Mouse (Mus musculus): ENCODE data around the gene Cnbp. TPM values are rescaled to one million over a fixed set of nuclear protein-coding genes. Genes with fewer than 3 reads are reported as not detected.

Cnbp gene
- 1,063 and 1,144 TPM in 2 replicates for polyA plus RNA-seq (2014; fragmentation: Nextera tagmentation; extraction: Ambion mirVana)

GRCm38 (mm10) chr6:87850900-87851614, at the start of gene Cnbp:
TSS of gene Cnbp (minus strand) at chr6:87851106.
- ATAC-seq (ENCODE audit: low read depth): peak; percentile 99
- peak within 1 kb of the TSS; percentile 100 for H3K4me3 ChIP-seq (ENCODE audit: low read depth, low read length)
- 0% methylated on average over 48 of the region's 55 CpGs for WGBS
- H3K9me3 ChIP-seq (ENCODE audit: control insufficient read depth, low read length): no peaks in the 10 kb centered on the region
- peak within 1 kb of the TSS; percentile 100 for H3K9ac ChIP-seq (ENCODE audit: low read depth, low read length)
- H3K36me3 ChIP-seq (ENCODE audit: control insufficient read depth, insufficient read depth, low read length): peaks cover 15% of the 10 kb centered on the region; the same call in 1 of the 2 replicates
- peak within 1 kb of the TSS; percentile 97 for H3K27ac ChIP-seq (replicated peaks; ENCODE audit: low read depth, low read length)
- peak; percentile 98 for DNase-seq (ENCODE audit: low spot score)
- H3K4me2 ChIP-seq (ENCODE audit: low read depth, low read length): peak within 1 kb of the TSS; percentile 94
- H3K4me1 ChIP-seq (ENCODE audit: control insufficient read depth, insufficient read depth, low read length): peaks cover 25% of the 10 kb centered on the region
- H3K27me3 ChIP-seq (replicated peaks; ENCODE audit: control insufficient read depth, insufficient read depth, low read length): no peaks in the 10 kb centered on the region

DNA sequence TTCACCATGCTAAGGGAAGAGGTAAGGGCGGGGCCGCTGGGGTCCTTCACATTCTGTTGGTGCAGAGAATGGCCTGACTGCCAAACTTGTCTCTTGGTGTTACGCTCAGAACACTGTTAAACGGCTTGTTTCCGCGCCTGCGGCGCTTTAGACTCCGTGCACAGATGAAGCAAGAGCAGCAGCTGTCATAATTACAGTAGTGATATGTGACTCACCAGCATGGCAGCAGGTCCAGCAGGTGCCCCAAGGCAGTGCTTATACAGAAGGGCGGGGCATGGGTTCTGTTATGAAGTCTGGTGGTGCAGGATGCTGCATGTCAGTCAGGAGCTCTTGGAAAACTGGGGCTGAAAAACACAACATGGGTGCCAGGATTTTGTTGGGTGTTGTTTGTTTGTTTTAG, 47.1 kb upstream of the Cnbp start:
- WGBS: 86% methylated on average over 10 of the region's 10 CpGs
- H3K4me2 ChIP-seq (ENCODE audit: low read depth, low read length): no peak overlapping the region
- no peaks in the 10 kb centered on the region for H3K27me3 ChIP-seq (replicated peaks; ENCODE audit: control insufficient read depth, insufficient read depth, low read length)
- H3K9me3 ChIP-seq (ENCODE audit: control insufficient read depth, low read length): no peaks in the 10 kb centered on the region
- H3K4me3 ChIP-seq (ENCODE audit: low read depth, low read length): no peak overlapping the region
- H3K9ac ChIP-seq (ENCODE audit: low read depth, low read length): no peak overlapping the region
- ATAC-seq (ENCODE audit: low read depth) (no peak), DNase-seq (ENCODE audit: low spot score) (peak; percentile 66)
- no peak overlapping the region for H3K27ac ChIP-seq (replicated peaks; ENCODE audit: low read depth, low read length)
- H3K36me3 ChIP-seq (ENCODE audit: control insufficient read depth, insufficient read depth, low read length): peaks cover 94% of the 10 kb centered on the region
- H3K4me1 ChIP-seq (ENCODE audit: control insufficient read depth, insufficient read depth, low read length): no peaks in the 10 kb centered on the region

DNA sequence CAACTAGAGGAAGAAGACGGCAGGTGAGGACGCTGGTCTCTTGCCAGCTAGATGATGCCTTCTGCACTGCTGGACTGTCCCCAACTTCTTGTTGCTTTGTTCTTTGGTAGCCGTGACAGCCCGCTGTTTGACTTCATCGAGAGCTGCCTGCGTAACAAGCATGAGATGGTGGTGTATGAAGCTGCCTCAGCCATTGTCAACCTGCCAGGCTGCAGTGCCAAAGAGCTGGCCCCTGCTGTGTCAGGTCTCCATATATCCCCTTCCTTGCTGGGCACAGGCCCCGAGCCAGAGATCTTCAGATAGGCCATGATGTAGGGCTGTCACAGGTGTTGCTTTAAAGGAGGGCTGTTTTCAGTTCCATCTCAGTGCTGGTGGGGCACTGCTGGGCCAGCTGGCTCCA, 43.0 kb upstream of the Cnbp start:
- WGBS: 96% methylated on average over 7 of the region's 7 CpGs
- Histone ChIP-seq H3K27me3 (replicated peaks; ENCODE audit: control insufficient read depth, insufficient read depth, low read length) (no peaks in the 10 kb centered on the region), H3K9me3 (ENCODE audit: control insufficient read depth, low read length) (no peaks in the 10 kb centered on the region), H3K4me1 (ENCODE audit: control insufficient read depth, insufficient read depth, low read length) (peaks cover 1% of the 10 kb centered on the region; the same call in 1 of the 2 replicates), H3K27ac (replicated peaks; ENCODE audit: low read depth, low read length) (no peak overlapping the region), H3K4me2 (ENCODE audit: low read depth, low read length) (no peak overlapping the region), H3K9ac (ENCODE audit: low read depth, low read length) (no peak overlapping the region), H3K4me3 (ENCODE audit: low read depth, low read length) (no peak overlapping the region), H3K36me3 (ENCODE audit: control insufficient read depth, insufficient read depth, low read length) (peaks cover 99% of the 10 kb centered on the region)
- DNase-seq (ENCODE audit: low spot score) (no peak), ATAC-seq (ENCODE audit: low read depth) (no peak)

GRCm38 (mm10) chr6:87887594-87888233, 36.8 kb upstream of the Cnbp start, which contains the start of gene Copg1:
TSS of gene Copg1 (plus strand) at chr6:87887814.
- peaks cover 7% of the 10 kb centered on the region; the same call in 1 of the 2 replicates for H3K4me1 ChIP-seq (ENCODE audit: control insufficient read depth, insufficient read depth, low read length)
- peak within 1 kb of the TSS; percentile 72 for H3K4me2 ChIP-seq (ENCODE audit: low read depth, low read length)
- no peaks in the 10 kb centered on the region for H3K27me3 ChIP-seq (replicated peaks; ENCODE audit: control insufficient read depth, insufficient read depth, low read length)
- DNase-seq (ENCODE audit: low spot score) (peak; percentile 98), ATAC-seq (ENCODE audit: low read depth) (peak; percentile 97)
- H3K27ac ChIP-seq (replicated peaks; ENCODE audit: low read depth, low read length): peak within 1 kb of the TSS; percentile 76
- H3K9ac ChIP-seq (ENCODE audit: low read depth, low read length): peak within 1 kb of the TSS; percentile 85
- under 1% methylated on average over 31 of the region's 31 CpGs for WGBS
- peaks cover 38% of the 10 kb centered on the region for H3K36me3 ChIP-seq (ENCODE audit: control insufficient read depth, insufficient read depth, low read length)
- H3K4me3 ChIP-seq (ENCODE audit: low read depth, low read length): peak within 1 kb of the TSS; percentile 69
- H3K9me3 ChIP-seq (ENCODE audit: control insufficient read depth, low read length): no peaks in the 10 kb centered on the region

DNA sequence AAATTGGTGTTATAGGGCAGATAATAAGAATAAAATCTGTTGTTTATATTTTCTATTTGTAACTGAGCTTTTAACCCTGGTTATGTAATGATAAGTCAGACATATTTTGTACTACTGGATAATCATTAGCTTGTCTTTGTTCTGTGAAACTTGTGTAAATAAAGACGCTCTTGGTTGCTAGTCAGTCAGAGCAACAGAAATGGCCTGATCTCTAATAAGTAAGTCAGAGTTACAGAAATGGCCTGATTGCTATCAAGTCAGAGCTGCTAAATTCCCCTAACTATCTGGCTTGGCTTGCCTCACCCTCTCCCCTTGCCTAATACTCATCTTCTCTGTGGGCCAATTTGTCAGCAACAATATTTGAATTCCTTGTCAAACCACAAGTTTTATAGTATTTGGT, 35.8 kb upstream of the Cnbp start:
- H3K36me3 ChIP-seq (ENCODE audit: control insufficient read depth, insufficient read depth, low read length): peaks cover 29% of the 10 kb centered on the region
- no peak overlapping the region for H3K27ac ChIP-seq (replicated peaks; ENCODE audit: low read depth, low read length)
- H3K4me3 ChIP-seq (ENCODE audit: low read depth, low read length): no peak overlapping the region
- no peak overlapping the region for H3K9ac ChIP-seq (ENCODE audit: low read depth, low read length)
- no peak overlapping the region for H3K4me2 ChIP-seq (ENCODE audit: low read depth, low read length)
- no peaks in the 10 kb centered on the region for H3K27me3 ChIP-seq (replicated peaks; ENCODE audit: control insufficient read depth, insufficient read depth, low read length)
- no peaks in the 10 kb centered on the region for H3K9me3 ChIP-seq (ENCODE audit: control insufficient read depth, low read length)
- H3K4me1 ChIP-seq (ENCODE audit: control insufficient read depth, insufficient read depth, low read length): peaks cover 7% of the 10 kb centered on the region; the same call in 1 of the 2 replicates
- ATAC-seq (ENCODE audit: low read depth): no peak
- DNase-seq (ENCODE audit: low spot score): no peak
- WGBS: 87% methylated on average over 1 of the region's 1 CpGs

DNA sequence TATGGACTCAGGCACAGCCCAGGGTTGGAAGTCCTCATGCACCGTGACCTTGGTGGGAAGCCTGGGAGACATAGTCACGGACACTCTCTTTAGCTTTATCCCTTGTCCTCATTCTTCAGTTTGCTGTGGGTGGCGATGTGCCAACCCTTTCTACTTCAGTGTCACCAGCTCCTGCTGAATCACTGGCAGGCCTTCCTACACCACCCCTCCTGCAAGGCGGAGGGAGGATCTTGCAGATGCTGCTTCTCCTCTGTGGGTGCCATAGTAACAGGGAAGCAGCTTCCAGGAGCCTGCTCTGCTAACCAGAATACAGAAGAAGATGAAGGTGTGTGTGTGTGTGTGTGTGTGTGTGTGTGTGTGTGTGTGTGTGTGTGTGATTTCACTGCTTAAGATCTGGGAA, 31.9 kb upstream of the Cnbp start:
- no peak overlapping the region for H3K27ac ChIP-seq (replicated peaks; ENCODE audit: low read depth, low read length)
- H3K4me2 ChIP-seq (ENCODE audit: low read depth, low read length): no peak overlapping the region
- no peak for ATAC-seq (ENCODE audit: low read depth)
- H3K27me3 ChIP-seq (replicated peaks; ENCODE audit: control insufficient read depth, insufficient read depth, low read length): no peaks in the 10 kb centered on the region
- no peak overlapping the region for H3K4me3 ChIP-seq (ENCODE audit: low read depth, low read length)
- peak; percentile 4 for DNase-seq (ENCODE audit: low spot score)
- H3K36me3 ChIP-seq (ENCODE audit: control insufficient read depth, insufficient read depth, low read length): no peaks in the 10 kb centered on the region
- no peaks in the 10 kb centered on the region for H3K9me3 ChIP-seq (ENCODE audit: control insufficient read depth, low read length)
- no peak overlapping the region for H3K9ac ChIP-seq (ENCODE audit: low read depth, low read length)
- H3K4me1 ChIP-seq (ENCODE audit: control insufficient read depth, insufficient read depth, low read length): no peaks in the 10 kb centered on the region
- WGBS: 53% methylated on average over 4 of the region's 4 CpGs

DNA sequence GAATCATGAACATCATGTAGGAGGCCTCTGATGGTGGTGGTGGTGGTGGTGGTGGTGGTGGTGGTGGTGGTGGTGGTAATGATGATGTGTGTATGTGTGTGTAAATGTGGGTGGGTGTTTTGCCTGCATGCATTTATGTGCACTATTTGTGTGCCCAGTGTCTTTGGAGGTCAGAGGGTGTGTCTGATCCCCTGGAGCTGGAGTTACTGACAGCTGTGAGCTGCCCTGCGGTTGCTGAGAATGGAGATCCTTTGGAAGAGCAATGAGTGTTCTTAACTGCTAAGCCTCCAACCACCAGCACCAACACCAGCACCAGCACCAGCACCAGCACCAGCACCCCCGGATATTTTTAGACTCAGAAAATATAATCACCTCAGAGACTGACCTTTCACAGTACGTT, 31.3 kb upstream of the Cnbp start:
- DNase-seq (ENCODE audit: low spot score) (no peak), ATAC-seq (ENCODE audit: low read depth) (no peak)
- no peaks in the 10 kb centered on the region for H3K9me3 ChIP-seq (ENCODE audit: control insufficient read depth, low read length)
- H3K4me2 ChIP-seq (ENCODE audit: low read depth, low read length): no peak overlapping the region
- no peak overlapping the region for H3K27ac ChIP-seq (replicated peaks; ENCODE audit: low read depth, low read length)
- WGBS: 80% methylated on average over 3 of the region's 3 CpGs
- no peak overlapping the region for H3K9ac ChIP-seq (ENCODE audit: low read depth, low read length)
- no peaks in the 10 kb centered on the region for H3K36me3 ChIP-seq (ENCODE audit: control insufficient read depth, insufficient read depth, low read length)
- no peak overlapping the region for H3K4me3 ChIP-seq (ENCODE audit: low read depth, low read length)
- no peaks in the 10 kb centered on the region for H3K27me3 ChIP-seq (replicated peaks; ENCODE audit: control insufficient read depth, insufficient read depth, low read length)
- no peaks in the 10 kb centered on the region for H3K4me1 ChIP-seq (ENCODE audit: control insufficient read depth, insufficient read depth, low read length)

GRCm38 (mm10) chr6:87879628-87880027, 28.7 kb upstream of the Cnbp start:
- no peak for ATAC-seq (ENCODE audit: low read depth)
- Histone ChIP-seq H3K4me2 (ENCODE audit: low read depth, low read length) (no peak overlapping the region), H3K27me3 (replicated peaks; ENCODE audit: control insufficient read depth, insufficient read depth, low read length) (no peaks in the 10 kb centered on the region), H3K4me3 (ENCODE audit: low read depth, low read length) (no peak overlapping the region), H3K9ac (ENCODE audit: low read depth, low read length) (no peak overlapping the region), H3K27ac (replicated peaks; ENCODE audit: low read depth, low read length) (no peak overlapping the region), H3K36me3 (ENCODE audit: control insufficient read depth, insufficient read depth, low read length) (no peaks in the 10 kb centered on the region), H3K4me1 (ENCODE audit: control insufficient read depth, insufficient read depth, low read length) (no peaks in the 10 kb centered on the region), H3K9me3 (ENCODE audit: control insufficient read depth, low read length) (no peaks in the 10 kb centered on the region)
- no peak for DNase-seq (ENCODE audit: low spot score)
- 73% methylated on average over 3 of the region's 3 CpGs for WGBS
